8 mouse cellular contexts compared by ENCODE assay signal in genomic region chr15:78773290-78773729, GRCm38 (mm10). TPM values are rescaled to one million over a fixed set of nuclear protein-coding genes. Genes with fewer than 3 reads are reported as not detected.
A peak's percentile ranks its signal among the peaks of the same experiment; 100 is the strongest.
DNase-seq lines count a peak whose midpoint lies in the region; ATAC-seq lines count a peak whose summit lies in the region.

Gene Mfng (minus strand): TSS chr15:78773475.

- H3K4me2 ChIP-seq in embryonic facial prominence, embryonic 15.5 days (replicated peaks) = peak within 1 kb of the TSS; percentile 30
- H3K4me2 ChIP-seq in liver, embryonic 15.5 days = peak within 1 kb of the TSS; percentile 71
- H3K4me2 ChIP-seq in stomach, embryonic 16.5 days (ENCODE audit: low read depth, low read length) = peak within 1 kb of the TSS; percentile 46

- no peaks in the 10 kb centered on the region for H3K36me3 ChIP-seq in embryonic facial prominence, embryonic 15.5 days
- peaks cover 16% of the 10 kb centered on the region for H3K36me3 ChIP-seq in heart, embryonic 10.5 days
- H3K36me3 ChIP-seq in liver, embryonic 15.5 days (replicated peaks) = peaks cover 14% of the 10 kb centered on the region
- H3K36me3 ChIP-seq in stomach, embryonic 16.5 days (ENCODE audit: control insufficient read depth, insufficient read depth, low read length) = peaks cover 4% of the 10 kb centered on the region; the same call in 1 of the 2 replicates

- H3K27me3 ChIP-seq in embryonic facial prominence, embryonic 15.5 days = no peaks in the 10 kb centered on the region
- H3K27me3 ChIP-seq in heart, embryonic 10.5 days (ENCODE audit: insufficient read depth, poor library complexity, severe bottlenecking) = peaks cover 23% of the 10 kb centered on the region
- no peaks in the 10 kb centered on the region for H3K27me3 ChIP-seq in liver, embryonic 15.5 days
- no peaks in the 10 kb centered on the region for H3K27me3 ChIP-seq in stomach, embryonic 16.5 days (ENCODE audit: control insufficient read depth, insufficient read depth, low read length)

- peaks cover 18% of the 10 kb centered on the region for H3K4me1 ChIP-seq in embryonic facial prominence, embryonic 15.5 days
- H3K4me1 ChIP-seq in heart, embryonic 10.5 days = peaks cover 21% of the 10 kb centered on the region
- H3K4me1 ChIP-seq in liver, embryonic 15.5 days (replicated peaks) = peaks cover 22% of the 10 kb centered on the region
- peaks cover 6% of the 10 kb centered on the region; the same call in 1 of the 2 replicates for H3K4me1 ChIP-seq in stomach, embryonic 16.5 days (ENCODE audit: control insufficient read depth, insufficient read depth, low read length)

- ATAC-seq in activated CD4-positive, CD25-positive, alpha-beta regulatory T cell, adult 4 months = peak; percentile 74
- ATAC-seq in embryonic facial prominence, embryonic 15.5 days (ENCODE audit: insufficient number of reproducible peaks, low FRiP score, low TSS enrichment, low read depth) = peak; percentile 78
- peak; percentile 66 for ATAC-seq in liver, embryonic 15.5 days (ENCODE audit: insufficient read depth)
- ATAC-seq in stomach, embryonic 16.5 days (ENCODE audit: insufficient read depth, low FRiP score) = peak; percentile 85

- H3K27ac ChIP-seq in embryonic facial prominence, embryonic 15.5 days (replicated peaks) = peak within 1 kb of the TSS; percentile 44
- H3K27ac ChIP-seq in heart, embryonic 10.5 days = peak within 1 kb of the TSS; percentile 70
- peak within 1 kb of the TSS; percentile 38 for H3K27ac ChIP-seq in liver, embryonic 15.5 days (replicated peaks)
- peak within 1 kb of the TSS; percentile 79 for H3K27ac ChIP-seq in stomach, embryonic 16.5 days (ENCODE audit: low read length)

- DNase-seq in A20 (ENCODE audit: low read depth, low spot score) = peak; percentile 93
- no peak for DNase-seq in heart, embryonic 10.5 days (ENCODE audit: low spot score)
- peak; percentile 67 to 75 for DNase-seq in kidney, adult 8-10 months
- DNase-seq in naive thymus-derived CD4-positive, alpha-beta T cell, adult 2 months (ENCODE audit: low read depth) = peak; percentile 91

- 5% methylated on average over 11 of the region's 11 CpGs for WGBS in embryonic facial prominence, embryonic 15.5 days
- 3% methylated on average over 11 of the region's 11 CpGs for WGBS in heart, embryonic 10.5 days
- 4% methylated on average over 10 of the region's 11 CpGs for WGBS in liver, embryonic 15.5 days (ENCODE audit: insufficient replicate concordance)
- WGBS in stomach, embryonic 16.5 days = 5% methylated on average over 10 of the region's 11 CpGs

- no peak within 1 kb of the TSS for H3K9ac ChIP-seq in embryonic facial prominence, embryonic 15.5 days
- peak within 1 kb of the TSS; percentile 43; the same call in 1 of the 2 replicates for H3K9ac ChIP-seq in liver, embryonic 15.5 days
- H3K9ac ChIP-seq in stomach, embryonic 16.5 days (ENCODE audit: low read length) = peak within 1 kb of the TSS; percentile 44

- peak within 1 kb of the TSS; percentile 28 for H3K4me3 ChIP-seq in embryonic facial prominence, embryonic 15.5 days (replicated peaks)
- H3K4me3 ChIP-seq in heart, embryonic 10.5 days = peak within 1 kb of the TSS; percentile 45
- peak within 1 kb of the TSS; percentile 48 for H3K4me3 ChIP-seq in liver, embryonic 15.5 days (replicated peaks)
- H3K4me3 ChIP-seq in stomach, embryonic 16.5 days (replicated peaks; ENCODE audit: low read length) = peak within 1 kb of the TSS; percentile 31

- H3K9me3 ChIP-seq in embryonic facial prominence, embryonic 15.5 days (replicated peaks) = no peaks in the 10 kb centered on the region
- 0 out of 2 replicates have a peak, but pooled peaks cover 3% of the 10 kb centered on the region for H3K9me3 ChIP-seq in heart, embryonic 10.5 days
- H3K9me3 ChIP-seq in liver, embryonic 15.5 days (replicated peaks) = no peaks in the 10 kb centered on the region
- peaks cover 6% of the 10 kb centered on the region; the same call in 1 of the 2 replicates for H3K9me3 ChIP-seq in stomach, embryonic 16.5 days (replicated peaks; ENCODE audit: control insufficient read depth, low read length)

RNA-seq across cellular contexts. Expression of gene Mfng, which starts in this region (rescaled TPM):
- polyA plus RNA-seq in activated CD4-positive, CD25-positive, alpha-beta regulatory T cell, adult 4 months (2017; shearing (Covaris generic)) = 10 to 100 TPM; 47.5 to 55.4 TPM
- polyA plus RNA-seq in embryonic facial prominence, embryonic 15.5 days (2015; fragmentation: Nextera tagmentation; extraction: Ambion mirVana) = 21.3 and 22.8 TPM in 2 replicates
- polyA plus RNA-seq in heart, embryonic 10.5 days (2016; fragmentation: Nextera tagmentation; extraction: Ambion mirVana) = 5.5 and 10.3 TPM in 2 replicates
- 4.6 and 5.2 TPM in 2 replicates for polyA plus RNA-seq in liver, embryonic 15.5 days (2015; fragmentation: Nextera tagmentation; extraction: Ambion mirVana)
- 18.5 and 18.7 TPM in 2 replicates for polyA plus RNA-seq in stomach, embryonic 16.5 days (2015; fragmentation: Nextera tagmentation; extraction: Ambion mirVana)
